Mouse (Mus musculus) forebrain, embryonic 11.5 days (tissue): ENCODE measurements around the gene Dpm2. TPM values are rescaled to one million over a fixed set of nuclear protein-coding genes. Genes with fewer than 3 reads are reported as not detected.

Source experiments
- ATAC-seq: fragments of 200-750 bp; cut with Nextera tagmentation; replicated peaks from 2 replicates; pipeline ENCODE4 v1.8.0; 2017; ENCODE audit warnings: moderate TSS enrichment; ENCODE audit not compliant: low FRiP score
- DNase-seq: peaks from one replicate; pipeline ENCODE4 v3.0.0-alpha.2; 2017; ENCODE audit warnings: low spot score
- H3K27ac ChIP-seq: fragments of 300-500 bp; sonication (generic); 2 replicates; pipeline ENCODE4 v1.5.1; 2014; ENCODE audit warnings: low read depth, low read length
- H3K27me3 ChIP-seq: fragments of 300-500 bp; sonication (generic); 2 replicates; pipeline ENCODE4 v1.6.1; 2014; ENCODE audit warnings: mild to moderate bottlenecking, low read length, mixed read lengths; ENCODE audit not compliant: control insufficient read depth, insufficient read depth
- H3K36me3 ChIP-seq: fragments of 300-500 bp; sonication (generic); 2 replicates; pipeline ENCODE4 v1.6.1; 2014; ENCODE audit warnings: mild to moderate bottlenecking, low read length, moderate library complexity, mixed read lengths; ENCODE audit not compliant: control insufficient read depth, insufficient read depth
- H3K4me1 ChIP-seq: fragments of 300-500 bp; sonication (generic); replicated peaks from 2 replicates; pipeline ENCODE4 v1.6.1; 2014; ENCODE audit warnings: low read length, mixed read lengths; ENCODE audit not compliant: control insufficient read depth, insufficient read depth
- H3K4me2 ChIP-seq: fragments of 300-500 bp; sonication (generic); 2 replicates; pipeline ENCODE4 v1.6.1; 2014; ENCODE audit warnings: low read depth, mild to moderate bottlenecking, low read length, moderate library complexity, mixed read lengths; ENCODE audit not compliant: severe bottlenecking
- H3K4me3 ChIP-seq: fragments of 300-500 bp; sonication (generic); 2 replicates; pipeline ENCODE4 v1.5.1; 2014; ENCODE audit warnings: low read depth, low read length
- H3K9ac ChIP-seq: fragments of 300-500 bp; sonication (generic); 2 replicates; pipeline ENCODE4 v1.6.1; 2014; ENCODE audit warnings: low read length
- H3K9me3 ChIP-seq: fragments of 300-500 bp; sonication (generic); 2 replicates; pipeline ENCODE4 v1.6.1; 2016; ENCODE audit warnings: low read length, mixed read lengths; ENCODE audit not compliant: control insufficient read depth
- WGBS: fragments of 180-500 bp; shearing (Covaris S2); extraction: QIAGEN DNeasy Blood & Tissue Kit; methylation state at CpG from one replicate; pipeline ENCODE4 v1.1.7; 2014; 5-methylcytosine and 5-hydroxymethylcytosine counted together
- polyA plus RNA-seq: library from polyadenylated mRNA; unstranded; fragments of >200 nt; fragmentation: Nextera tagmentation; extraction: Ambion mirVana; gene quantifications from 2 replicates; pipeline ENCODE4 v1.2.1, GENCODE M21; 2014

Gene Dpm2
- polyA plus RNA-seq, 1 experiment from 2014 or later, result 98.9 TPM

GRCm38 (mm10) chr2:32541333-32541908, 29.2 kb upstream of the Dpm2 start:
- no peak overlapping the region for H3K27ac ChIP-seq

GRCm38 (mm10) chr2:32541986-32542573, 28.6 kb upstream of the Dpm2 start:
- 94% methylated on average over 4 of the region's 4 CpGs for WGBS
- no peaks in the 10 kb centered on the region for H3K36me3 ChIP-seq
- H3K27ac ChIP-seq, result no peak overlapping the region
- H3K4me2 ChIP-seq, result no peak overlapping the region
- H3K4me1 ChIP-seq, result peaks cover 13% of the 10 kb centered on the region
- H3K9ac ChIP-seq, result no peak overlapping the region
- H3K9me3 ChIP-seq, result no peaks in the 10 kb centered on the region
- no peaks in the 10 kb centered on the region for H3K27me3 ChIP-seq
- no peak for DNase-seq
- ATAC-seq, result no peak
- no peak overlapping the region for H3K4me3 ChIP-seq

More at GRCm38 (mm10) chr2:32541333-32541908, 29.2 kb upstream of the Dpm2 start:
- H3K9ac ChIP-seq, result no peak overlapping the region
- DNase-seq, result no peak
- WGBS, result 91% methylated on average over 2 of the region's 2 CpGs
- H3K36me3 ChIP-seq, result no peaks in the 10 kb centered on the region
- no peaks in the 10 kb centered on the region for H3K9me3 ChIP-seq
- ATAC-seq, result no peak
- no peaks in the 10 kb centered on the region for H3K27me3 ChIP-seq
- H3K4me3 ChIP-seq, result no peak overlapping the region
- peaks cover 15% of the 10 kb centered on the region for H3K4me1 ChIP-seq
- no peak overlapping the region for H3K4me2 ChIP-seq

- ATAC-seq (no peak), DNase-seq (no peak)
- WGBS, result 90% methylated on average over 3 of the region's 3 CpGs
- Histone ChIP-seq H3K27me3 (no peaks in the 10 kb centered on the region), H3K4me3 (no peak overlapping the region), H3K36me3 (no peaks in the 10 kb centered on the region), H3K9ac (no peak overlapping the region), H3K4me1 (peaks cover 6% of the 10 kb centered on the region; the same call in 1 of the 2 replicates), H3K4me2 (no peak overlapping the region), H3K9me3 (no peaks in the 10 kb centered on the region), H3K27ac (no peak overlapping the region)
Measured at GRCm38 (mm10) chr2:32543031-32543449, 27.6 kb upstream of the Dpm2 start.

GRCm38 (mm10) chr2:32546951-32547350, 23.7 kb upstream of the Dpm2 start:
- Histone ChIP-seq H3K9me3 (no peaks in the 10 kb centered on the region), H3K27me3 (no peaks in the 10 kb centered on the region), H3K4me2 (no peak overlapping the region), H3K4me3 (no peak overlapping the region), H3K27ac (no peak overlapping the region), H3K9ac (no peak overlapping the region), H3K36me3 (no peaks in the 10 kb centered on the region), H3K4me1 (no peaks in the 10 kb centered on the region)
- ATAC-seq, result no peak
- no peak for DNase-seq
- 86% methylated on average over 1 of the region's 1 CpGs for WGBS

GRCm38 (mm10) chr2:32547380-32547779, 23.3 kb upstream of the Dpm2 start:
- no peak for ATAC-seq
- H3K36me3 ChIP-seq, result no peaks in the 10 kb centered on the region
- no peak for DNase-seq
- no peak overlapping the region for H3K4me2 ChIP-seq
- 93% methylated on average over 5 of the region's 5 CpGs for WGBS
- no peak overlapping the region for H3K27ac ChIP-seq
- no peaks in the 10 kb centered on the region for H3K9me3 ChIP-seq
- H3K27me3 ChIP-seq, result no peaks in the 10 kb centered on the region
- H3K4me3 ChIP-seq, result no peak overlapping the region
- H3K9ac ChIP-seq, result no peak overlapping the region
- no peaks in the 10 kb centered on the region for H3K4me1 ChIP-seq

- no peaks in the 10 kb centered on the region for H3K9me3 ChIP-seq
- ATAC-seq (no peak), DNase-seq (no peak)
- no peaks in the 10 kb centered on the region for H3K4me1 ChIP-seq
- no peak overlapping the region for H3K27ac ChIP-seq
- H3K4me3 ChIP-seq, result no peak overlapping the region
- WGBS, result 90% methylated on average over 7 of the region's 7 CpGs
- no peaks in the 10 kb centered on the region for H3K27me3 ChIP-seq
- no peak overlapping the region for H3K4me2 ChIP-seq
- H3K36me3 ChIP-seq, result no peaks in the 10 kb centered on the region
- no peak overlapping the region for H3K9ac ChIP-seq
Measured at GRCm38 (mm10) chr2:32547964-32548739, 22.5 kb upstream of the Dpm2 start.

GRCm38 (mm10) chr2:32549171-32549570, 21.5 kb upstream of the Dpm2 start:
- Histone ChIP-seq H3K9ac (no peak overlapping the region), H3K4me3 (no peak overlapping the region), H3K36me3 (no peaks in the 10 kb centered on the region), H3K4me1 (no peaks in the 10 kb centered on the region), H3K27ac (no peak overlapping the region), H3K4me2 (no peak overlapping the region), H3K27me3 (no peaks in the 10 kb centered on the region), H3K9me3 (no peaks in the 10 kb centered on the region)
- ATAC-seq (no peak), DNase-seq (no peak)
- 89% methylated on average over 9 of the region's 9 CpGs for WGBS

GRCm38 (mm10) chr2:32549764-32550163, 20.9 kb upstream of the Dpm2 start:
- Histone ChIP-seq H3K4me2 (no peak overlapping the region), H3K4me3 (no peak overlapping the region), H3K9me3 (no peaks in the 10 kb centered on the region), H3K27me3 (no peaks in the 10 kb centered on the region), H3K9ac (no peak overlapping the region), H3K4me1 (no peaks in the 10 kb centered on the region), H3K27ac (no peak overlapping the region), H3K36me3 (no peaks in the 10 kb centered on the region)
- ATAC-seq (no peak), DNase-seq (no peak)
- WGBS, result 79% methylated on average over 6 of the region's 6 CpGs
